In the genomic region with DNA sequence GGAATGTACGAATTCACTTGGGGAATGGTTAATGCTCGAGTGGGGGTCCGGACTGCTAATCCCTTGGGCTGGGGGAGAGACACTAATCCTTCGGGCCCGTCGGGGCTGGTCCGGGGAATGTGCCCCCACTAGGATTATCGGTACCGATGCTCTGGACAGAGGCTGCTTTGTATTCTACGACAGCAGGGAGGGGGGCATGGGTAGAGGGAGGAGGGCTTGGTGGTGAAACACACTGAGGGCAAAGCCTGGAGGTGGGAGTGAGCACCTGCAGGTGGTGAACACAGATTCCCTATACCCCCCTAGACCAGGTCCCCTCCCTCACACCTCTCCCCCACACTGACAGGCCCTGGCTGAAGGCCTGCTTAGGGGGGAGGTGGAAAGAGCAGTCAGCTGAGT, we compare ENCODE assay signal across 7 mouse cellular contexts. TPM values are rescaled to one million over a fixed set of nuclear protein-coding genes. Genes with fewer than 3 reads are reported as not detected.
DNase-seq lines count a peak whose midpoint lies in the region; ATAC-seq and TF ChIP-seq lines count a peak whose summit lies in the region.

No protein-coding gene starts in this region.

- no peak for TF ChIP-seq CTCF in small intestine, adult 2 months (IDR thresholded peaks at IDR 0.05; ENCODE audit: extremely low read depth, insufficient read length, insufficient replicate concordance, low read depth, low read length)

- DNase-seq in retina, postnatal 1 day = peak; percentile 54
- DNase-seq in retina, embryonic 14.5 days (ENCODE audit: low spot score) = no peak
- no peak for DNase-seq in layer of hippocampus, postnatal 25 days (ENCODE audit: extremely low spot score in 1 of 2, low spot score in 1 of 2)
- no peak for DNase-seq in ovary, postnatal 10 days (ENCODE audit: low spot score)

- no peak overlapping the region for H3K27ac ChIP-seq in forebrain, embryonic 12.5 days
- H3K27ac ChIP-seq in limb, embryonic 12.5 days = peak overlapping the region; percentile 94
- H3K27ac ChIP-seq in small intestine, adult 2 months (ENCODE audit: insufficient read depth, low read depth, low read length) = no peak overlapping the region

- H3K36me3 ChIP-seq in forebrain, embryonic 12.5 days (replicated peaks) = peaks cover 23% of the 10 kb centered on the region
- peaks cover 24% of the 10 kb centered on the region for H3K36me3 ChIP-seq in limb, embryonic 12.5 days
- H3K36me3 ChIP-seq in small intestine, adult 2 months (ENCODE audit: control insufficient read depth, insufficient read depth, low read length) = peaks cover 15% of the 10 kb centered on the region

- H3K4me1 ChIP-seq in forebrain, embryonic 12.5 days = peaks cover 65% of the 10 kb centered on the region
- H3K4me1 ChIP-seq in limb, embryonic 12.5 days (replicated peaks) = peaks cover 55% of the 10 kb centered on the region
- peaks cover 31% of the 10 kb centered on the region for H3K4me1 ChIP-seq in small intestine, adult 2 months (ENCODE audit: control insufficient read depth, insufficient read depth, insufficient read length, low read length)

- H3K9ac ChIP-seq in forebrain, embryonic 12.5 days = peak overlapping the region; percentile 72
- peak overlapping the region; percentile 67 for H3K9ac ChIP-seq in limb, embryonic 12.5 days (replicated peaks)

- H3K4me2 ChIP-seq in forebrain, embryonic 12.5 days = peak overlapping the region; percentile 87
- peak overlapping the region; percentile 81 for H3K4me2 ChIP-seq in limb, embryonic 12.5 days

- 2% methylated on average over 10 of the region's 10 CpGs for WGBS in forebrain, embryonic 12.5 days
- WGBS in limb, embryonic 12.5 days = 0% methylated on average over 10 of the region's 10 CpGs
- WGBS in small intestine, adult 2 months = 3% methylated on average over 10 of the region's 10 CpGs

- TF ChIP-seq POLR2A in small intestine, adult 2 months (IDR thresholded peaks at IDR 0.05; ENCODE audit: low read depth, low read length) = no peak

- H3K4me3 ChIP-seq in forebrain, embryonic 12.5 days (replicated peaks) = peak overlapping the region; percentile 56
- peak overlapping the region; percentile 59 for H3K4me3 ChIP-seq in limb, embryonic 12.5 days (replicated peaks)
- H3K4me3 ChIP-seq in small intestine, adult 2 months (ENCODE audit: low read depth, low read length) = peak overlapping the region; percentile 73

- ATAC-seq in forebrain, embryonic 12.5 days (ENCODE audit: low FRiP score) = no peak
- peak; percentile 3; the same call in 1 of the 2 replicates for ATAC-seq in limb, embryonic 12.5 days (ENCODE audit: insufficient number of reproducible peaks, insufficient read depth, low FRiP score, low TSS enrichment, low read depth)

- H3K9me3 ChIP-seq in forebrain, embryonic 12.5 days = no peaks in the 10 kb centered on the region
- no peaks in the 10 kb centered on the region for H3K9me3 ChIP-seq in limb, embryonic 12.5 days

- H3K27me3 ChIP-seq in forebrain, embryonic 12.5 days = peaks cover 22% of the 10 kb centered on the region
- no peaks in the 10 kb centered on the region for H3K27me3 ChIP-seq in limb, embryonic 12.5 days
- H3K27me3 ChIP-seq in small intestine, adult 2 months (ENCODE audit: control insufficient read depth, insufficient read depth, low read length) = no peaks in the 10 kb centered on the region

RNA-seq across cellular contexts. Expression of a gene that starts 2.4 kb away (rescaled TPM):
- 28.9 and 29.8 TPM in 2 replicates for polyA plus RNA-seq in forebrain, embryonic 12.5 days (2016; fragmentation: Nextera tagmentation; extraction: Ambion mirVana)
- polyA plus RNA-seq in limb, embryonic 12.5 days (2016; fragmentation: Nextera tagmentation; extraction: Ambion mirVana) = 47.1 and 50.2 TPM in 2 replicates
- 51.4 and 90.6 TPM in 2 replicates for polyA plus RNA-seq in small intestine, adult 2 months (2012; rRNA removed)
- 10 to 100 TPM; 31.7 to 34.4 TPM for total RNA-seq in layer of hippocampus, postnatal 25 days (2021)

RNA-seq across cellular contexts. Expression of a gene that starts 2.7 kb away (rescaled TPM):
- 62.2 and 63.7 TPM in 2 replicates for polyA plus RNA-seq in forebrain, embryonic 12.5 days (2016; fragmentation: Nextera tagmentation; extraction: Ambion mirVana)
- polyA plus RNA-seq in limb, embryonic 12.5 days (2016; fragmentation: Nextera tagmentation; extraction: Ambion mirVana) = 53.8 and 54.5 TPM in 2 replicates
- 34.0 and 64.7 TPM in 2 replicates for polyA plus RNA-seq in small intestine, adult 2 months (2012; rRNA removed)
- total RNA-seq in layer of hippocampus, postnatal 25 days (2021) = 100 to 1,000 TPM; 126 to 130 TPM

RNA-seq across cellular contexts. Expression of a gene that starts 12.8 kb away (rescaled TPM):
- 0.20 and 0.37 TPM in 2 replicates for polyA plus RNA-seq in forebrain, embryonic 12.5 days (2016; fragmentation: Nextera tagmentation; extraction: Ambion mirVana)
- 1.2 and 1.7 TPM in 2 replicates for polyA plus RNA-seq in limb, embryonic 12.5 days (2016; fragmentation: Nextera tagmentation; extraction: Ambion mirVana)
- polyA plus RNA-seq in small intestine, adult 2 months (2012; rRNA removed) = 0.58 and 1.9 TPM in 2 replicates
- total RNA-seq in layer of hippocampus, postnatal 25 days (2021) = under 1 TPM in 1 of 2 experiments, not detected in 1; 0.30 TPM

RNA-seq across cellular contexts. Expression of a gene that starts 19.1 kb away (rescaled TPM):
- polyA plus RNA-seq in forebrain, embryonic 12.5 days (2016; fragmentation: Nextera tagmentation; extraction: Ambion mirVana) = 97.1 and 102 TPM in 2 replicates
- polyA plus RNA-seq in limb, embryonic 12.5 days (2016; fragmentation: Nextera tagmentation; extraction: Ambion mirVana) = 105 TPM in 2 replicates
- 159 and 230 TPM in 2 replicates for polyA plus RNA-seq in small intestine, adult 2 months (2012; rRNA removed)
- total RNA-seq in layer of hippocampus, postnatal 25 days (2021) = 100 to 1,000 TPM; 119 to 121 TPM

RNA-seq across cellular contexts. Expression of a gene that starts 21.6 kb away (rescaled TPM):
- polyA plus RNA-seq in forebrain, embryonic 12.5 days (2016; fragmentation: Nextera tagmentation; extraction: Ambion mirVana) = 28.6 and 30.7 TPM in 2 replicates
- 21.0 and 21.8 TPM in 2 replicates for polyA plus RNA-seq in limb, embryonic 12.5 days (2016; fragmentation: Nextera tagmentation; extraction: Ambion mirVana)
- polyA plus RNA-seq in small intestine, adult 2 months (2012; rRNA removed) = 51.7 and 135 TPM in 2 replicates
- total RNA-seq in layer of hippocampus, postnatal 25 days (2021) = 10 to 100 TPM; 21.2 to 27.2 TPM
